Mouse (Mus musculus): ENCODE measurements around the gene Specc1.

DNA sequence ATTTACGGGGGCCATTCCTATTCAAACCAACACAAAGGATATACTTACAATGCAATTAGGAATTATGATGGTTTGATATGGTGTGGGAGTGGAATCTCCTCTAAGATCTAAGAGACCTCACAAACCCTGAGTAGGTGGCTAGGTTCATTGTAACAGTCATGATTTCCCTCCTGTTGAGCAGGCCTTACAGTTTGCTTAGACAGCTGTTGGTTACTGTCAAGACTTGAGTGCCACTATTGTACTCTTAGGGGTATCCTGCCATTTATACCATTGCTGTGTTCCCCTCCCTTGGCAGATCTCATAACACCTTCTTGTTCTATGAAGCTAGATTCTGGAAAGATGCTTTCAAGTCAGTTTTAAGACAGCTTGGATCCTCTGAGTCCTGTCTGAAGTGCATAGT, 78.7 kb downstream of the Specc1 start:
- TF ChIP-seq CTCF (IDR thresholded peaks at IDR 0.05; ENCODE audit: extremely low read depth, insufficient read length, insufficient replicate concordance, low read depth, low read length) (no peak), POLR2A (IDR thresholded peaks at IDR 0.05; ENCODE audit: low read depth, low read length) (no peak)
